Mouse (Mus musculus) liver, adult 2 months (tissue): ENCODE results near the gene Wbp2nl.

Experiments used
- CTCF ChIP-seq: fragments of 200-500 bp; IDR thresholded peaks from 2 replicates; pipeline ENCODE4 v1.5.1; 2011; ENCODE audit warnings: low read depth, low read length, control low read depth
- POLR2A ChIP-seq: fragments of 200-500 bp; IDR thresholded peaks from 2 replicates; pipeline ENCODE4 v1.6.1; 2011; ENCODE audit warnings: low read length, control low read depth; ENCODE audit not compliant: insufficient read depth; ENCODE audit errors: extremely low read depth

- TF ChIP-seq CTCF (no peak), POLR2A (no peak)
These were observed 49.1 kb downstream of the Wbp2nl start for GRCm38 (mm10) chr15:82347852-82348251.
